Mouse (Mus musculus) embryonic fibroblast, embryonic 13.5 days (primary cell): ENCODE results near the gene Olfr689. TPM values are rescaled to one million over a fixed set of nuclear protein-coding genes. Genes with fewer than 3 reads are reported as not detected.

Source experiments
- H3K27ac ChIP-seq: 2 replicates; pipeline ENCODE4 v1.5.1; 2012; ENCODE audit warnings: low read length, control low read depth, inconsistent platforms; ENCODE audit not compliant: insufficient read depth
- H3K4me1 ChIP-seq: 2 replicates; pipeline ENCODE4 v1.6.1; 2011; ENCODE audit warnings: low read length; ENCODE audit not compliant: control insufficient read depth, insufficient read depth
- H3K4me3 ChIP-seq: 2 replicates; pipeline ENCODE4 v1.5.1; 2011; ENCODE audit warnings: mild to moderate bottlenecking, control low read depth, low read length; ENCODE audit not compliant: insufficient read depth
- CTCF ChIP-seq: IDR thresholded peaks from 2 replicates; pipeline ENCODE4 v1.5.1; 2011; ENCODE audit warnings: mild to moderate bottlenecking, control low read depth, low read length, moderate library complexity, borderline replicate concordance; ENCODE audit not compliant: insufficient read depth
- POLR2A ChIP-seq: IDR thresholded peaks from 2 replicates; pipeline ENCODE4 v1.6.1; 2011; ENCODE audit warnings: low read depth, mild to moderate bottlenecking, control low read depth, low read length, moderate library complexity
- polyA plus RNA-seq: library from polyadenylated mRNA; stranded (reverse); fragments of >200 nt; gene quantifications from 2 replicates; pipeline ENCODE4 v1.2.4, GENCODE M21; 2011; ENCODE audit warnings: low read depth; ENCODE audit not compliant: missing spikeins, insufficient read length

The Olfr689 gene
- polyA plus RNA-seq, 1 experiment: not detected

DNA sequence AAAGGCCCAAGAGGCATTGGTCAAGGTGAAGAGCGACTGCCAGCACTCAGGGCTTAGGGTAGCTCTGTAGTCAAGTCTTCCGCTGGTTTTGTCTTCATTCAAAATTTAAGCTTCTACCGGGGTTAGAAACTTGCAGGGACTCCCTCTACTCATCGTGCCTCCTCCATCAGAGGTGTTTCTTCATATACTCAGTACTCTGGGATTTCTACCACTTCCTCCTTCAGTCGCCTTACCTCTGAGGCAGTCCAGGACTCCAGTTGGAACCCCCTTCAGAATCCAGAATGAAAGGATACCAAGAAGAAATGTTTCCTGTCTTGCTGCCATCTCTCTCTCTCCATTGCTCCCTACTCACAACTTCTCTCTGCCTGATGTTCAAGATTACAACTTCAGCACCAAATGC, 56.3 kb downstream of the Olfr689 start:
- Histone ChIP-seq H3K4me3 (no peak overlapping the region), H3K4me1 (no peaks in the 10 kb centered on the region), H3K27ac (no peak overlapping the region)
- no peak for TF ChIP-seq CTCF

DNA sequence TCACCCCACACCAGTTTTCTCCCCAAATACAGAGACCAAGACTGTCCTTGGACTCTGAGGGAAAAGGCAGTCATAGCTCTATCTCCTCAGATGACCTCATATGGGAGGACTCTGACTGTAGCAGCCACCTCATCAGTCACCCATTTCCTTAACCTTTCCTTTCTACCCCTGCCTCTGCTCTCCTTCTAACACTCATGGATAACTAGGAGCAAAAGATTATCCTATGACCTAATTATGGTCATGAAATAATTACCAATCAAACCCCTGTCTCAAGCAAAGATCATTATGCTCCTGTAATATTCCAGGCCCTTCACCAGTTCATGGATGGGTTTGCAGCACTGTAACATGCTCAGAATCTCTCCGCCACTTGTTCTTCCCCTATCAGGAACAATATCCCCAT, 57.0 kb downstream of the Olfr689 start, which contains the start of gene Olfr692:
TSS of gene Olfr692 (plus strand) at position 301 of the 400 bp plus-strand sequence.
- Histone ChIP-seq H3K4me1 (no peaks in the 10 kb centered on the region), H3K27ac (no peak within 1 kb of the TSS), H3K4me3 (no peak within 1 kb of the TSS)
- TF ChIP-seq POLR2A: no peak
- no peak for TF ChIP-seq CTCF

DNA sequence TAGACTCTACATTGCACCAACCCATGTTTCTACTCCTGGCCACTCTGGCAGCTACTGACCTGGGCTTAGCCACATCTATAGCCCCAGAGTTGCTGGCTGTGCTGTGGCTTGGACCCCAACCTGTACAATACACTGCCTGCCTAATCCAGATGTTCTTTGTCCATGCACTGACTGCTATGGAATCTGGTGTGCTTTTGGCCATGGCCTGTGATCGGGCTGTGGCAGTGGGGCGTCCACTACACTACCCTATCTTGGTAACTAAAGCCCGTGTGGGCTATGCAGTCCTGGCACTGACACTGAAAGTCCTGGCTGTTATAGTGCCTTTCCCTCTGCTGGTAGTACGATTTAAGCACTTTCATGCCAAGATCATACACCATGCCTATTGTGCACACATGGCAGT, 57.6 kb downstream of the Olfr689 start:
- TF ChIP-seq POLR2A (no peak), CTCF (no peak)
- Histone ChIP-seq H3K4me3 (no peak overlapping the region), H3K4me1 (no peaks in the 10 kb centered on the region), H3K27ac (no peak overlapping the region)

Other genes starting within 250 kb of the Olfr689 start
- not detected in 2 replicates for gene Olfr678, start 246.7 kb upstream of the Olfr689 start, polyA plus RNA-seq
- gene Olfr679, start 230.0 kb upstream of the Olfr689 start, polyA plus RNA-seq: not detected in 2 replicates
- not detected in 2 replicates for gene Olfr680-ps1, start 218.3 kb upstream of the Olfr689 start, polyA plus RNA-seq
- gene Olfr681, start 194.3 kb upstream of the Olfr689 start, polyA plus RNA-seq: not detected in 2 replicates
- gene Olfr683, start 164.2 kb upstream of the Olfr689 start, polyA plus RNA-seq: not detected in 2 replicates
- not detected in 2 replicates for gene Olfr684, start 147.5 kb upstream of the Olfr689 start, polyA plus RNA-seq
- gene Olfr685, start 125.2 kb upstream of the Olfr689 start, polyA plus RNA-seq: not detected in 2 replicates
- not detected in 2 replicates for gene Olfr686, start 103.7 kb upstream of the Olfr689 start, polyA plus RNA-seq
- not detected in 2 replicates for gene Olfr688, start 23.1 kb upstream of the Olfr689 start, polyA plus RNA-seq
- gene Olfr690, start 22.9 kb downstream of the Olfr689 start, polyA plus RNA-seq: not detected in 2 replicates
- not detected in 2 replicates for gene Olfr691, start 31.1 kb downstream of the Olfr689 start, polyA plus RNA-seq
- not detected in 2 replicates for gene Olfr692, start 57.1 kb downstream of the Olfr689 start, polyA plus RNA-seq
- not detected in 2 replicates for gene Gm5901, start 63.9 kb downstream of the Olfr689 start, polyA plus RNA-seq
- gene Fam160a2, start 88.9 kb downstream of the Olfr689 start, polyA plus RNA-seq: 25.4 and 30.0 TPM in 2 replicates
- gene Cnga4, start 93.4 kb downstream of the Olfr689 start, polyA plus RNA-seq: not detected in 2 replicates
- not detected in 2 replicates for gene Cckbr, start 114.6 kb downstream of the Olfr689 start, polyA plus RNA-seq
- gene Cavin3, start 171.1 kb downstream of the Olfr689 start, polyA plus RNA-seq: 89.7 and 95.1 TPM in 2 replicates
- 52.8 and 53.5 TPM in 2 replicates for gene Smpd1, start 243.2 kb downstream of the Olfr689 start, polyA plus RNA-seq